Mouse (Mus musculus): ENCODE data around the gene Nono. TPM values are rescaled to one million over a fixed set of nuclear protein-coding genes. Genes with fewer than 3 reads are reported as not detected.
A peak's percentile ranks its signal among the peaks of the same experiment; 100 is the strongest.

Gene Nono
- polyA plus RNA-seq (2014; fragmentation: Nextera tagmentation; extraction: Ambion mirVana): 358 and 366 TPM in 2 replicates

GRCm38 (mm10) chrX:101429142-101429949 lies at the start of gene Nono:
Nono (plus strand) TSS chrX:101429318.
- ATAC-seq (ENCODE audit: insufficient number of reproducible peaks, insufficient read depth, low FRiP score, low read depth): peak; percentile 96
- Histone ChIP-seq H3K9ac (replicated peaks; ENCODE audit: low read depth, low read length) (peak within 1 kb of the TSS; percentile 71), H3K27me3 (ENCODE audit: control insufficient read depth, insufficient read depth, low read length) (no peaks in the 10 kb centered on the region), H3K4me2 (replicated peaks; ENCODE audit: low read depth, low read length) (peak within 1 kb of the TSS; percentile 53), H3K9me3 (ENCODE audit: control insufficient read depth, low read depth, low read length) (no peaks in the 10 kb centered on the region), H3K36me3 (ENCODE audit: control insufficient read depth, insufficient read depth, low read length) (peaks cover 8% of the 10 kb centered on the region; the same call in 1 of the 2 replicates), H3K4me3 (ENCODE audit: low read depth, low read length) (peak within 1 kb of the TSS; percentile 56), H3K4me1 (ENCODE audit: control insufficient read depth, insufficient read depth, low read length) (no peaks in the 10 kb centered on the region), H3K27ac (ENCODE audit: low read length) (peak within 1 kb of the TSS; percentile 97)
- 24% methylated on average over 49 of the region's 51 CpGs for WGBS

GRCm38 (mm10) chrX:101379744-101380143 lies 49.4 kb upstream of the Nono start:
- Histone ChIP-seq H3K27me3 (ENCODE audit: control insufficient read depth, insufficient read depth, low read length) (0 out of 2 replicates have a peak, but pooled peaks cover 7% of the 10 kb centered on the region), H3K36me3 (ENCODE audit: control insufficient read depth, insufficient read depth, low read length) (no peaks in the 10 kb centered on the region), H3K27ac (ENCODE audit: low read length) (no peak overlapping the region), H3K9ac (replicated peaks; ENCODE audit: low read depth, low read length) (no peak overlapping the region), H3K4me1 (ENCODE audit: control insufficient read depth, insufficient read depth, low read length) (no peaks in the 10 kb centered on the region), H3K4me2 (replicated peaks; ENCODE audit: low read depth, low read length) (no peak overlapping the region), H3K9me3 (ENCODE audit: control insufficient read depth, low read depth, low read length) (no peaks in the 10 kb centered on the region), H3K4me3 (ENCODE audit: low read depth, low read length) (no peak overlapping the region)
- 68% methylated on average over 1 of the region's 1 CpGs for WGBS
- no peak for ATAC-seq (ENCODE audit: insufficient number of reproducible peaks, insufficient read depth, low FRiP score, low read depth)

GRCm38 (mm10) chrX:101383455-101383854 lies 45.7 kb upstream of the Nono start:
- no peak for ATAC-seq (ENCODE audit: insufficient number of reproducible peaks, insufficient read depth, low FRiP score, low read depth)
- no peaks in the 10 kb centered on the region for H3K4me1 ChIP-seq (ENCODE audit: control insufficient read depth, insufficient read depth, low read length)
- 36% methylated on average over 18 of the region's 18 CpGs for WGBS

GRCm38 (mm10) chrX:101384439-101385137 lies 44.5 kb upstream of the Nono start:
- Histone ChIP-seq H3K4me1 (ENCODE audit: control insufficient read depth, insufficient read depth, low read length) (no peaks in the 10 kb centered on the region), H3K27ac (ENCODE audit: low read length) (no peak overlapping the region), H3K9me3 (ENCODE audit: control insufficient read depth, low read depth, low read length) (no peaks in the 10 kb centered on the region), H3K4me2 (replicated peaks; ENCODE audit: low read depth, low read length) (peak overlapping the region; percentile 22; the same call in 1 of the 2 replicates), H3K9ac (replicated peaks; ENCODE audit: low read depth, low read length) (no peak overlapping the region), H3K27me3 (ENCODE audit: control insufficient read depth, insufficient read depth, low read length) (0 out of 2 replicates have a peak, but pooled peaks cover 7% of the 10 kb centered on the region), H3K4me3 (ENCODE audit: low read depth, low read length) (0 out of 2 replicates have a peak overlapping the region, but pooled peaks have one; percentile 8), H3K36me3 (ENCODE audit: control insufficient read depth, insufficient read depth, low read length) (no peaks in the 10 kb centered on the region)
- no peak for ATAC-seq (ENCODE audit: insufficient number of reproducible peaks, insufficient read depth, low FRiP score, low read depth)
- WGBS: 29% methylated on average over 32 of the region's 32 CpGs

More at GRCm38 (mm10) chrX:101383455-101383854, 45.7 kb upstream of the Nono start:
- no peak overlapping the region for H3K4me2 ChIP-seq (replicated peaks; ENCODE audit: low read depth, low read length)
- H3K9ac ChIP-seq (replicated peaks; ENCODE audit: low read depth, low read length): no peak overlapping the region
- H3K4me3 ChIP-seq (ENCODE audit: low read depth, low read length): no peak overlapping the region
- H3K9me3 ChIP-seq (ENCODE audit: control insufficient read depth, low read depth, low read length): no peaks in the 10 kb centered on the region
- H3K36me3 ChIP-seq (ENCODE audit: control insufficient read depth, insufficient read depth, low read length): no peaks in the 10 kb centered on the region
- 0 out of 2 replicates have a peak, but pooled peaks cover 7% of the 10 kb centered on the region for H3K27me3 ChIP-seq (ENCODE audit: control insufficient read depth, insufficient read depth, low read length)
- no peak overlapping the region for H3K27ac ChIP-seq (ENCODE audit: low read length)

- Histone ChIP-seq H3K4me2 (replicated peaks; ENCODE audit: low read depth, low read length) (no peak overlapping the region), H3K4me1 (ENCODE audit: control insufficient read depth, insufficient read depth, low read length) (no peaks in the 10 kb centered on the region), H3K9ac (replicated peaks; ENCODE audit: low read depth, low read length) (no peak overlapping the region), H3K9me3 (ENCODE audit: control insufficient read depth, low read depth, low read length) (no peaks in the 10 kb centered on the region), H3K27ac (ENCODE audit: low read length) (no peak overlapping the region), H3K27me3 (ENCODE audit: control insufficient read depth, insufficient read depth, low read length) (0 out of 2 replicates have a peak, but pooled peaks cover 7% of the 10 kb centered on the region), H3K36me3 (ENCODE audit: control insufficient read depth, insufficient read depth, low read length) (no peaks in the 10 kb centered on the region), H3K4me3 (ENCODE audit: low read depth, low read length) (no peak overlapping the region)
- WGBS: 50% methylated on average over 4 of the region's 4 CpGs
- ATAC-seq (ENCODE audit: insufficient number of reproducible peaks, insufficient read depth, low FRiP score, low read depth): no peak
These were observed 42.9 kb upstream of the Nono start for GRCm38 (mm10) chrX:101386222-101386621.

GRCm38 (mm10) chrX:101388866-101389537 lies 40.1 kb upstream of the Nono start:
- no peaks in the 10 kb centered on the region for H3K27me3 ChIP-seq (ENCODE audit: control insufficient read depth, insufficient read depth, low read length)
- no peak overlapping the region for H3K9ac ChIP-seq (replicated peaks; ENCODE audit: low read depth, low read length)
- no peaks in the 10 kb centered on the region for H3K4me1 ChIP-seq (ENCODE audit: control insufficient read depth, insufficient read depth, low read length)
- H3K36me3 ChIP-seq (ENCODE audit: control insufficient read depth, insufficient read depth, low read length): no peaks in the 10 kb centered on the region
- no peak overlapping the region for H3K4me3 ChIP-seq (ENCODE audit: low read depth, low read length)
- H3K9me3 ChIP-seq (ENCODE audit: control insufficient read depth, low read depth, low read length): no peaks in the 10 kb centered on the region
- no peak overlapping the region for H3K4me2 ChIP-seq (replicated peaks; ENCODE audit: low read depth, low read length)
- H3K27ac ChIP-seq (ENCODE audit: low read length): no peak overlapping the region
- no peak for ATAC-seq (ENCODE audit: insufficient number of reproducible peaks, insufficient read depth, low FRiP score, low read depth)
- WGBS: 65% methylated on average over 5 of the region's 5 CpGs

- no peaks in the 10 kb centered on the region for H3K27me3 ChIP-seq (ENCODE audit: control insufficient read depth, insufficient read depth, low read length)
- H3K4me2 ChIP-seq (replicated peaks; ENCODE audit: low read depth, low read length): no peak overlapping the region
- ATAC-seq (ENCODE audit: insufficient number of reproducible peaks, insufficient read depth, low FRiP score, low read depth): no peak
- no peaks in the 10 kb centered on the region for H3K4me1 ChIP-seq (ENCODE audit: control insufficient read depth, insufficient read depth, low read length)
- H3K9me3 ChIP-seq (ENCODE audit: control insufficient read depth, low read depth, low read length): no peaks in the 10 kb centered on the region
- H3K4me3 ChIP-seq (ENCODE audit: low read depth, low read length): no peak overlapping the region
- no peak overlapping the region for H3K9ac ChIP-seq (replicated peaks; ENCODE audit: low read depth, low read length)
- H3K27ac ChIP-seq (ENCODE audit: low read length): no peak overlapping the region
- H3K36me3 ChIP-seq (ENCODE audit: control insufficient read depth, insufficient read depth, low read length): no peaks in the 10 kb centered on the region
- WGBS: 59% methylated on average over 2 of the region's 2 CpGs
These were observed 34.8 kb upstream of the Nono start for GRCm38 (mm10) chrX:101394341-101394740.

- Histone ChIP-seq H3K9me3 (ENCODE audit: control insufficient read depth, low read depth, low read length) (no peaks in the 10 kb centered on the region), H3K27ac (ENCODE audit: low read length) (no peak overlapping the region), H3K27me3 (ENCODE audit: control insufficient read depth, insufficient read depth, low read length) (no peaks in the 10 kb centered on the region), H3K4me1 (ENCODE audit: control insufficient read depth, insufficient read depth, low read length) (no peaks in the 10 kb centered on the region), H3K36me3 (ENCODE audit: control insufficient read depth, insufficient read depth, low read length) (no peaks in the 10 kb centered on the region), H3K4me3 (ENCODE audit: low read depth, low read length) (no peak overlapping the region), H3K4me2 (replicated peaks; ENCODE audit: low read depth, low read length) (no peak overlapping the region), H3K9ac (replicated peaks; ENCODE audit: low read depth, low read length) (no peak overlapping the region)
- WGBS: 31% methylated on average over 11 of the region's 11 CpGs
- no peak for ATAC-seq (ENCODE audit: insufficient number of reproducible peaks, insufficient read depth, low FRiP score, low read depth)
These were observed 32.7 kb upstream of the Nono start for GRCm38 (mm10) chrX:101396459-101396858.
